Mouse (Mus musculus) layer of hippocampus, adult 2 months (tissue): ENCODE data around the gene Tnrc6a. TPM values are rescaled to one million over a fixed set of nuclear protein-coding genes. Genes with fewer than 3 reads are reported as not detected.
"Not testable (repeated sequence)": the region's sequence is repeated elsewhere in the genome, so short reads cannot be mapped to it uniquely, and the experiment has no call there.

Experiments
- DNase-seq, 2 experiments: peaks; one replicate each; pipeline ENCODE4 v3.0.0; 2022; ENCODE audit warnings: low spot score in 2 of 2
- H3K27ac ChIP-seq: fragments of 200-600 bp; 2 replicates; pipeline ENCODE4 v1.8.1; 2022
- H3K4me3 ChIP-seq: fragments of 200-600 bp; 2 replicates; pipeline ENCODE4 v1.8.1; 2022; ENCODE audit warnings: mild to moderate bottlenecking
- CTCF ChIP-seq: fragments of 200-600 bp; conservative IDR thresholded peaks from 2 replicates; pipeline ENCODE4 v1.8.1; 2022; ENCODE audit warnings: antibody characterized with exemption, mild to moderate bottlenecking, moderate library complexity
- long read RNA-seq, 2 experiments: library from polyadenylated mRNA; stranded (forward); transcript quantifications; one replicate each; pipeline ENCODE4 v2.0.0; 2021; ENCODE audit warnings: borderline mapping rate in 2 of 2
- total RNA-seq, 2 experiments: library from RNA; stranded (reverse); gene quantifications; 2 replicates each; pipeline ENCODE4 v1.2.3; 2021

Tnrc6a gene
- total RNA-seq: 10 to 100 TPM; 49.5 to 53.9 TPM
- long read RNA-seq, experiment 1, full-length matches to known transcripts: 1 of 13 reads
- long read RNA-seq, experiment 1, partial matches to known transcripts: 9 of 13 reads
- long read RNA-seq, experiment 1, other reads (novel, unspliced or antisense): 3 of 13 reads
- long read RNA-seq, experiment 2, full-length matches to known transcripts: 3 of 13 reads
- long read RNA-seq, experiment 2, partial matches to known transcripts: 8 of 13 reads
- long read RNA-seq, experiment 2, other reads (novel, unspliced or antisense): 2 of 13 reads

GRCm38 (mm10) chr7:123123665-123124298 is at the start of gene Tnrc6a:
Gene Tnrc6a, plus strand, starts transcription at chr7:123123885.
- Histone ChIP-seq H3K27ac (peak within 1 kb of the TSS; percentile 97), H3K4me3 (peak within 1 kb of the TSS; percentile 95)
- TF ChIP-seq CTCF: no peak
- DNase-seq: peak; percentile 87 to 88

DNA sequence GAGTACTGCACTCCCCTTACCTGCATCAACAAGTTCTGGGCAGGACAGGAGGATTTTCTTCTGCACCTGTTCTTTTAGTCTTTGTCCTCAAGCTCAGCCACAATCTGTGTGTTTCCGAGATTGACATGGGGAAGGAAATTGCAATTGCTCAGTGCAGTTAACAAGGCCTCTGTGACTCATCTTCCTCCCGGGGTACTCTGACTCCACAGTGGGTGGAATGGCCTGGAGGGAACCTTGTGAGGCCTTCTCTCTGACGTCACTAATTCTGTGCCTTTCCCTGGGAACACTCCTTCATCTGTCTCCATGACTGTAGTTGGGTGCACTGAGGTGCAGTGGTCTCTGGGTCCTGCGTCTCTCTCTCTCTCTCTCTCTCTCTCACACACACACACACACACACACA is 41.4 kb upstream of the Tnrc6a start:
- no peak for TF ChIP-seq CTCF
- DNase-seq: no peak
- Histone ChIP-seq H3K4me3 (no peak overlapping the region), H3K27ac (no peak overlapping the region)

- TF ChIP-seq CTCF: peak; percentile 34; the same call in 1 of the 2 replicates
- peak overlapping the region; percentile 93 for H3K27ac ChIP-seq
- H3K4me3 ChIP-seq: no peak overlapping the region
- DNase-seq: peak in 1 of 2 experiments; percentile 14
These were observed 40.1 kb upstream of the Tnrc6a start for GRCm38 (mm10) chr7:123083441-123084123.

GRCm38 (mm10) chr7:123084180-123084691 is 39.4 kb upstream of the Tnrc6a start:
- Histone ChIP-seq H3K4me3 (peak overlapping the region; percentile 43), H3K27ac (peak overlapping the region; percentile 93)
- peak; percentile 76 to 80 for DNase-seq
- no peak for TF ChIP-seq CTCF

DNA sequence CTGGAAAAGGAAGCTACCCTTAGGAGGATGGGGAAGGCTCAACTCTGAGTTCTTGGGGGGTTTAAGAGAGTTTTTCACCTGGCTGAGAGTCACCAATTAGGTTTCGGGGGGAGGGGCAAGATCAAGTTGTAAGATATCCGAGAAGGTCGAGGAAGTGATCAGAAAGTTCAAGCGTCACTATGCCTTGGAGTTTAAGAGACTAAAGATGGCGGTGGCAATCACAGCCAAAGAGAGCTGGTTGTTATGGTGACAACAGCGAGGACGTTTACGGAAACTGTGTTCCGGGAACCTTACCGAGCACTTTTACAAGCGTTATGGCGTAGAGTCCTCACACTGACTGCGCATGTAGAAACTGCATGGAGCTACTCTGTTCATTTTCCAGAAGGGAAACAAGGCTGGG is 39.0 kb upstream of the Tnrc6a start:
- DNase-seq: peak; percentile 41 to 54
- TF ChIP-seq CTCF: no peak
- H3K4me3 ChIP-seq: peak overlapping the region; percentile 43
- H3K27ac ChIP-seq: peak overlapping the region; percentile 93

DNA sequence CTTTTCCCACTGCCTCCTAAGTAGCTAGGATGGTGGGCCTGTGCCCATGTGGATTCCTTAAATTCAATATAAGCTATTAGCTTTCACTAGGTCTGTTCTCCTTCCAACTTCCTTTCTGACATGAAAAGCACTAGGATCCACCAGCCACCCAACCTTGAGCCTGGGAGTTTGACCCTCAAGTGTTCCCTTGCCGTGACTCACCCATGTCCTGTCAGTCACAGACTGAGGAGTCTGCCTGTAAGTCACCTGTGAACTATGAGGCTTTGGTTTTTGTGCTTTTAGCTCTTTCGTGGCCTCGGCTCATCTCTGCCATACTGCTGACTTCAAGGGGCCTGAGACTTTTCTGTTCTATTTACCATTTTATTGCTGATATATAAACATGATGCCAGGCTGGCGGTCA is 34.8 kb upstream of the Tnrc6a start:
- DNase-seq: no peak
- Histone ChIP-seq H3K4me3 (no peak overlapping the region), H3K27ac (no peak overlapping the region)
- TF ChIP-seq CTCF: no peak

DNA sequence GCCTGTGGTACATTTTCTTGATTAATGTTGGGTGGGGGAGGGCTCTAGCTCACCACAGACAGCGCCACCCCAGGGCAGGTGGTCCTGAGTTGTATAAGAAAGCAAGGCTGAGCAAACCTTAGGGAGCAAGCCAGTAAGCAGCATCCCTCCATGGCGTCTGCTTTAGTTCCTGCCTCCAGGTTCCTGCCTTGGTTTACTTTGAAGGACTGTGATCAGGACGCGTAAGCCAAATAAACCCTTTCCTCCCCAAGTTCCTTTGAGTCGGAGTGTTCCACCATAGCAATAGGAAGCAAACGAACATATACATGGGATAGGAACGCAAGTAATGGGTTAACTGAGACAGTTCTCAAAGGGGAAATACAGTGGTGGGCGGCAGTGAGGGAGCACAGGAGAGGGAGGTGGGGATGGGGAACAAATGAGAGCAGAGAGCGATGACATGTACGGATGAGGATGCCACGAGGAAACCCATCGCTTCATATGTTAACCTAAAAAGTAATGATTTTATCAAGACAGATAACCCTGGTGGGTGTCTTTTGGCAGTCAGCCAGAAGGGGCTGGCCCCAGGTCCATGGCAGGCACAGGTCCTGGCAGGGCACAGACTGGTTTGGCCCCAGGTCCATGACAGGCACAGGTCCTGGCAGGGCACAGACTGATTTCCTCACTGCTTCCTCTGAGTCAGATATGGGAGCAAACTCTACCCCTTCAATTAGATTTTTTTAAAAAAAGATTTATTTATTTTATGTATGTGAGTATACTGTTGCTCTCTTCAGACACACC is 27.2 kb upstream of the Tnrc6a start:
- no peak for TF ChIP-seq CTCF
- no peak for DNase-seq
- H3K27ac ChIP-seq: no peak overlapping the region
- no peak overlapping the region for H3K4me3 ChIP-seq

DNA sequence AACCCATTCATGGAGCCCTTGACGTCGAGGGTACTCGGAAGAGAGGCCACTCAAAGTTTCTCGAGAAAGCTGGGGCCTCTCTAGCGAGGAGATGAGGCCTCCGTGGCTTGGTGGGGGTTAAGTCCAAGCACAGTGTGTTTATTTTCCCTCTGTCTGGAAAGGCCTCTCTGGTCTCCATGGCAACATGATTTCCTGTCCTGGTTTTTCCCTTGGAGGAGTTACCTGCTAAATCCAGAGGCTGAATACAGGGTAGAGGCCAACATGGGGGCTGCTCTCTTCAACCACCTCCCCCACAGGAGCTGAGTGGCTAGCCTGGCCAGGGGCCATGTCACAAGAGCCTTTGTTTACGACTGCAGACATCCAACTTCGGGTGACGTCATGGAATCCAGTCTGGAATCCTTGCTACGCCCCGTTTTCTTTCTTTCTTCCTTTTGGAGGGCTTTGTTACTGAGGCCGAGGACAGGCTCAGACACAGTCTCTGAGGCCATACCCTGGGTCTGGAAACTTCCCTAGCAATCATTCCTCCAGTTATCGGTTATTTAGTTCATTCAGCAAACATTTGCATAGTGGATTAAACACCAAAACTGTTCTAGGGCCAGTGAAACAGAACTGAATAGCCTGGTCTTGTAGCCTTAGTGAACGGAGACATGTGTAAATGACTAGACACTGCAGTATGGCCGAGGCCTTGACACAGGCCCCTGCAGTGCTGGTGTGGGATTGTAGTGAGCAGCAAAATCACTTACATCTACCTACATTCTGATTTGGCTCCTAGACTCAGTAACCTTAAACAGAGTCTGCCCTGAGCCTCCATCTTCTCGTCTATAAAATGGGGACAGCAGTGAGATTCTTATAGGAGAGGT is 25.6 kb upstream of the Tnrc6a start:
- H3K27ac ChIP-seq: peak overlapping the region; percentile 91
- peak; percentile 30 to 75 for DNase-seq
- no peak for TF ChIP-seq CTCF
- peak overlapping the region; percentile 3; the same call in 1 of the 2 replicates for H3K4me3 ChIP-seq

DNA sequence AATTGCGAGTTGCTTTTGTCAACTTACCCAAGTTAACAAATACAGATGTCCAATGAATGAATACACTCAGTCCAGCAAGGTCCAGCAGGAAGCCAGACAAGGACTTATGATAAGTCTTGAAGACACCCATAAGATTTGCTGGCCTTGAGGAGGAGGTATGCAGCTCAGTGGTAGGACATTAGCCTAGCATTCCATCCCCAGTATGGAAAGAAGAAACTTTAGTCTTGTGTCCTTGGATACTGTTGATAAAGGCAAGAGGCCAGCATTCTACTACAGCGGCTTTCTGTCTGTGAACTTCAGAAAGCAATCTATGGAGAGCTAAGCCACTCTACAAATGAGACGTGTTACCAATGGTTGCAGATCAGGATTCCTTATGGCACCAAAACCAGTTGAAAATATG is 22.4 kb upstream of the Tnrc6a start:
- Histone ChIP-seq H3K4me3 (no peak overlapping the region), H3K27ac (no peak overlapping the region)
- no peak for DNase-seq
- TF ChIP-seq CTCF: no peak

DNA sequence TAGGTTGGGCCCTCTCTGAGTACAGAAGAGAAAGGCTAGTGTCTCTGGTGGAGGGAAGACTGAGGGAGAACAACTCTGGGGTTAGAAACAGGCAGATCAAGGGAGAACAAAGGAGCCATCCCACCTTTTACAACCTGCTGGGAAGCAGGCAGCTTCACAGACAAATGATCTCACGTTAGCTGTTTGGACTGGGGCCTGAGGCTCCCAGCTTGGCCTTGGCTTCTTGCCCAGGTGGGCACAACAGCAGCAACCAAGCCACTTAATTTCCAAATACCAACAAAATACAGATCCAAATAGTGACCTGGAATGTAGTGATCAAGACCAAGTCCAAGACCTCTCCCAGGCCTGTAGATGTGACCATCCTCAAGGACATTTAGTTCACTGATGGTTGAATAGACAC is 18.3 kb upstream of the Tnrc6a start:
- not testable (repeated sequence) for DNase-seq, H3K27ac ChIP-seq, H3K4me3 ChIP-seq

- Histone ChIP-seq H3K27ac (no peak overlapping the region), H3K4me3 (no peak overlapping the region)
- no peak for TF ChIP-seq CTCF
- no peak for DNase-seq
These were observed 17.8 kb upstream of the Tnrc6a start for GRCm38 (mm10) chr7:123105906-123106305.

GRCm38 (mm10) chr7:123106326-123106725 is 17.4 kb upstream of the Tnrc6a start:
- TF ChIP-seq CTCF: no peak
- Histone ChIP-seq H3K27ac (no peak overlapping the region), H3K4me3 (no peak overlapping the region)
- no peak for DNase-seq
